Mouse (Mus musculus) C2C12 (cell line): ENCODE data around the gene Nqo2.
A peak's percentile ranks its signal among the peaks of the same experiment; 100 is the strongest.

Experiments used
- CEBPB ChIP-seq: IDR thresholded peaks from one replicate; pipeline ENCODE4 v1.6.1; 2011; ENCODE audit warnings: low read depth, mild to moderate bottlenecking, control low read depth, moderate library complexity
- CTCF ChIP-seq: IDR thresholded peaks from one replicate; pipeline ENCODE4 v1.5.1; 2011; ENCODE audit not compliant: control insufficient read depth, insufficient read depth, insufficient read length
- FOSL1 ChIP-seq: IDR thresholded peaks from one replicate; pipeline ENCODE4 v1.8.0; 2011; ENCODE audit warnings: mild to moderate bottlenecking, low read length; ENCODE audit not compliant: poor library complexity, insufficient read depth, severe bottlenecking
- MAX ChIP-seq: IDR thresholded peaks from one replicate; pipeline ENCODE4 v1.6.1; 2011; ENCODE audit warnings: mild to moderate bottlenecking, control low read depth
- MYOD1 ChIP-seq: IDR thresholded peaks from one replicate; pipeline ENCODE4 v1.6.1; 2011; ENCODE audit warnings: low read depth; ENCODE audit not compliant: control insufficient read depth, insufficient read length
- MYOG ChIP-seq: IDR thresholded peaks from one replicate; pipeline ENCODE4 v1.6.1; 2011; ENCODE audit not compliant: control insufficient read depth, insufficient read length; ENCODE audit errors: extremely low read depth
- USF1 ChIP-seq: IDR thresholded peaks from one replicate; pipeline ENCODE4 v1.6.1; 2011; ENCODE audit warnings: low read depth, mild to moderate bottlenecking, control low read depth, moderate library complexity

GRCm38 (mm10) chr13:33964206-33965046 lies at the start of gene Nqo2:
- peak; percentile 3 for TF ChIP-seq CTCF
- TF ChIP-seq FOSL1: no peak
- no peak for TF ChIP-seq MYOD1
- no peak for TF ChIP-seq CEBPB
- peak; percentile 60 for TF ChIP-seq MAX
- TF ChIP-seq USF1: no peak
- no peak for TF ChIP-seq MYOG
